Comparison of ENCODE assay signal across 8 mouse cellular contexts in the genomic region with DNA sequence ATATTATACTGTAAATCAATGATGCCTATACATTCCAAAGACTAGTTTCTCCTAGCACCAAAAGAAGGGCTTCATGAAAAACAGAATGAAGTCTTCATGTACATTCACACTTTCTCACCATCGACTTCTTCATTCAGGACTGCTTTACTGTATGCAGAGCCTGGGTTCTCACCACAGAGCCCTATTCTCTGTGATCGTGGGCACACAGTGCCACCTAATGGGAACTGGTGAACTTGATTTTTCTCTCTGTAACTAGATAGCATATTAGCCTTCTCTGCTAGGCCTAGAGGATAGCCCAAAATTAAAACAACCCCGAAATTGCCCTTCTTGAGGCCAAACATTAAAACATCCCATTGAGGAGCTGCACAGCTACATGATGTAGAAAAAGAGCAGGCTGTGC.
DNase-seq lines count a peak whose midpoint lies in the region; ATAC-seq and TF ChIP-seq lines count a peak whose summit lies in the region.

No protein-coding gene starts in this region.

- no peaks in the 10 kb centered on the region for H3K9me3 ChIP-seq in embryonic facial prominence, embryonic 10.5 days
- no peaks in the 10 kb centered on the region for H3K9me3 ChIP-seq in hindbrain, embryonic 14.5 days (ENCODE audit: control insufficient read depth, low read length)
- no peaks in the 10 kb centered on the region for H3K9me3 ChIP-seq in limb, embryonic 14.5 days (ENCODE audit: control insufficient read depth, low read length)
- H3K9me3 ChIP-seq in intestine, embryonic 15.5 days, result no peaks in the 10 kb centered on the region

- TF ChIP-seq POLR2A in limb, embryonic 14.5 days (IDR thresholded peaks at IDR 0.05; ENCODE audit: borderline replicate concordance, extremely low read depth, insufficient read depth, insufficient read length), result no peak

- ATAC-seq in hindbrain, embryonic 14.5 days (ENCODE audit: low FRiP score), result peak; percentile 81
- ATAC-seq in limb, embryonic 14.5 days (ENCODE audit: low FRiP score, low read depth), result no peak
- ATAC-seq in activated CD4-positive, CD25-positive, alpha-beta regulatory T cell, adult 4 months, result no peak
- no peak for ATAC-seq in megakaryocyte progenitor cell, adult 5-6 weeks (replicated peaks; ENCODE audit: poor library complexity)
- no peak for ATAC-seq in intestine, embryonic 15.5 days

- 55% methylated on average over 3 of the region's 3 CpGs for WGBS in embryonic facial prominence, embryonic 10.5 days
- 49% methylated on average over 3 of the region's 3 CpGs for WGBS in hindbrain, embryonic 14.5 days
- 49% methylated on average over 3 of the region's 3 CpGs for WGBS in limb, embryonic 14.5 days
- WGBS in intestine, embryonic 15.5 days, result 47% methylated on average over 3 of the region's 3 CpGs

- peak; percentile 14 for DNase-seq in ES-CJ7 (ENCODE audit: low read depth, low spot score)
- DNase-seq in adrenal gland, adult 8-10 months, result peak; percentile 5
- peak; percentile 11 for DNase-seq in embryonic facial prominence, embryonic 10.5 days (ENCODE audit: low spot score)
- peak; percentile 80 for DNase-seq in hindbrain, embryonic 14.5 days (ENCODE audit: low spot score)
- DNase-seq in limb, embryonic 14.5 days (ENCODE audit: low spot score), result peak; percentile 20

- H3K4me2 ChIP-seq in hindbrain, embryonic 14.5 days (replicated peaks), result no peak overlapping the region
- H3K4me2 ChIP-seq in limb, embryonic 14.5 days (replicated peaks; ENCODE audit: low read depth, low read length, severe bottlenecking), result no peak overlapping the region
- H3K4me2 ChIP-seq in intestine, embryonic 15.5 days (replicated peaks), result no peak overlapping the region

- no peaks in the 10 kb centered on the region for H3K36me3 ChIP-seq in embryonic facial prominence, embryonic 10.5 days (replicated peaks)
- H3K36me3 ChIP-seq in hindbrain, embryonic 14.5 days (replicated peaks; ENCODE audit: control insufficient read depth, insufficient read depth), result no peaks in the 10 kb centered on the region
- no peaks in the 10 kb centered on the region for H3K36me3 ChIP-seq in limb, embryonic 14.5 days (ENCODE audit: control insufficient read depth, insufficient read depth, low read length)
- H3K36me3 ChIP-seq in intestine, embryonic 15.5 days, result no peaks in the 10 kb centered on the region

- H3K4me3 ChIP-seq in embryonic facial prominence, embryonic 10.5 days, result no peak overlapping the region
- H3K4me3 ChIP-seq in hindbrain, embryonic 14.5 days (replicated peaks; ENCODE audit: low read length), result no peak overlapping the region
- H3K4me3 ChIP-seq in limb, embryonic 14.5 days (replicated peaks; ENCODE audit: low read length), result no peak overlapping the region
- no peak overlapping the region for H3K4me3 ChIP-seq in intestine, embryonic 15.5 days (replicated peaks)

- no peak overlapping the region for H3K9ac ChIP-seq in hindbrain, embryonic 14.5 days
- no peak overlapping the region for H3K9ac ChIP-seq in limb, embryonic 14.5 days (ENCODE audit: low read depth, low read length, severe bottlenecking)
- H3K9ac ChIP-seq in intestine, embryonic 15.5 days, result no peak overlapping the region

- no peaks in the 10 kb centered on the region for H3K4me1 ChIP-seq in embryonic facial prominence, embryonic 10.5 days
- no peaks in the 10 kb centered on the region for H3K4me1 ChIP-seq in hindbrain, embryonic 14.5 days (replicated peaks; ENCODE audit: control insufficient read depth, insufficient read depth, low read length)
- no peaks in the 10 kb centered on the region for H3K4me1 ChIP-seq in limb, embryonic 14.5 days (ENCODE audit: control insufficient read depth, insufficient read depth, low read length)
- H3K4me1 ChIP-seq in intestine, embryonic 15.5 days (replicated peaks), result no peaks in the 10 kb centered on the region

- no peak overlapping the region for H3K27ac ChIP-seq in embryonic facial prominence, embryonic 10.5 days (replicated peaks)
- H3K27ac ChIP-seq in hindbrain, embryonic 14.5 days, result no peak overlapping the region
- no peak overlapping the region for H3K27ac ChIP-seq in limb, embryonic 14.5 days (replicated peaks; ENCODE audit: low read depth, low read length)
- no peak overlapping the region for H3K27ac ChIP-seq in intestine, embryonic 15.5 days

- H3K27me3 ChIP-seq in embryonic facial prominence, embryonic 10.5 days (replicated peaks; ENCODE audit: low read depth, poor library complexity, severe bottlenecking), result no peaks in the 10 kb centered on the region
- H3K27me3 ChIP-seq in hindbrain, embryonic 14.5 days (ENCODE audit: control insufficient read depth, insufficient read depth, low read length), result no peaks in the 10 kb centered on the region
- no peaks in the 10 kb centered on the region for H3K27me3 ChIP-seq in limb, embryonic 14.5 days (ENCODE audit: control insufficient read depth, insufficient read depth, low read length)
- no peaks in the 10 kb centered on the region for H3K27me3 ChIP-seq in intestine, embryonic 15.5 days (replicated peaks)

Comparison
In these comparisons a context has a peak if more than half of its experiments do, and no peak if none do; other contexts are left out.
1. DNase-seq: peak in every context shown above with its lines; median percentile 80 in hindbrain, embryonic 14.5 days; 20 in limb, embryonic 14.5 days; 14 in ES-CJ7; 11 in embryonic facial prominence, embryonic 10.5 days; 5 in adrenal gland, adult 8-10 months.